Mouse (Mus musculus) kidney, embryonic 16.5 days (tissue): ENCODE results near the gene Safb2. TPM values are rescaled to one million over a fixed set of nuclear protein-coding genes. Genes with fewer than 3 reads are reported as not detected.
A peak's percentile ranks its signal among the peaks of the same experiment; 100 is the strongest.
"Not testable (repeated sequence)": the region's sequence is repeated elsewhere in the genome, so short reads cannot be mapped to it uniquely, and the experiment has no call there.

Experiments used
- ATAC-seq: fragments of 200-750 bp; cut with Nextera tagmentation; 2 replicates; pipeline ENCODE4 v1.8.0; 2017; ENCODE audit warnings: moderate TSS enrichment; ENCODE audit not compliant: low FRiP score, low TSS enrichment
- H3K27ac ChIP-seq: fragments of 300-500 bp; sonication (generic); 2 replicates; pipeline ENCODE4 v1.5.1; 2014; ENCODE audit warnings: low read length
- H3K27me3 ChIP-seq: fragments of 300-500 bp; sonication (generic); 2 replicates; pipeline ENCODE4 v1.6.1; 2014; ENCODE audit warnings: low read length, control low read depth, mixed read lengths; ENCODE audit not compliant: insufficient read depth
- H3K36me3 ChIP-seq: fragments of 300-500 bp; sonication (generic); 2 replicates; pipeline ENCODE4 v1.6.1; 2014; ENCODE audit warnings: low read length, control low read depth, mixed read lengths; ENCODE audit not compliant: insufficient read depth
- H3K4me1 ChIP-seq: fragments of 300-500 bp; sonication (generic); 2 replicates; pipeline ENCODE4 v1.6.1; 2014; ENCODE audit warnings: low read length, control low read depth, mixed read lengths; ENCODE audit not compliant: insufficient read depth
- H3K4me2 ChIP-seq: fragments of 300-500 bp; sonication (generic); replicated peaks from 2 replicates; pipeline ENCODE4 v1.6.1; 2014; ENCODE audit warnings: low read depth, low read length
- H3K4me3 ChIP-seq: fragments of 300-500 bp; sonication (generic); 2 replicates; pipeline ENCODE4 v1.5.1; 2014; ENCODE audit warnings: mild to moderate bottlenecking, low read length
- H3K9ac ChIP-seq: fragments of 300-500 bp; sonication (generic); replicated peaks from 2 replicates; pipeline ENCODE4 v1.6.1; 2014; ENCODE audit warnings: low read length
- H3K9me3 ChIP-seq: fragments of 300-500 bp; sonication (generic); 2 replicates; pipeline ENCODE4 v1.6.1; 2016; ENCODE audit warnings: low read length, control low read depth
- WGBS: fragments of 180-500 bp; shearing (Covaris S2); extraction: QIAGEN DNeasy Blood & Tissue Kit; methylation state at CpG from one replicate; pipeline ENCODE4 v1.1.7; 2014; 5-methylcytosine and 5-hydroxymethylcytosine counted together
- polyA plus RNA-seq: library from polyadenylated mRNA; unstranded; fragments of >200 nt; fragmentation: Nextera tagmentation; extraction: Ambion mirVana; gene quantifications from 2 replicates; pipeline ENCODE4 v1.2.1, GENCODE M21; 2015

The Safb2 gene
- 80.2 and 86.0 TPM in 2 replicates for polyA plus RNA-seq

- peak within 1 kb of the TSS; percentile 90 for H3K4me2 ChIP-seq
- peak within 1 kb of the TSS; percentile 94 for H3K9ac ChIP-seq
- peak within 1 kb of the TSS; percentile 96 for H3K27ac ChIP-seq
- peaks cover 42% of the 10 kb centered on the region for H3K4me1 ChIP-seq
- H3K27me3 ChIP-seq, result no peaks in the 10 kb centered on the region
- WGBS, result under 1% methylated on average over 89 of the region's 101 CpGs
- H3K36me3 ChIP-seq, result peaks cover 39% of the 10 kb centered on the region
- no peaks in the 10 kb centered on the region for H3K9me3 ChIP-seq
- peak within 1 kb of the TSS; percentile 91 for H3K4me3 ChIP-seq
- ATAC-seq, result peak; percentile 97
Measured at GRCm38 (mm10) chr17:56584257-56585130, at the start of gene Safb2, which contains the start of gene Safb. Gene Safb2 (minus strand): TSS chr17:56584585. Gene Safb (plus strand): TSS chr17:56584825.

GRCm38 (mm10) chr17:56634023-56634422 is 49.6 kb upstream of the Safb2 start:
- H3K9ac ChIP-seq, result no peak overlapping the region
- H3K27me3 ChIP-seq, result no peaks in the 10 kb centered on the region
- H3K36me3 ChIP-seq, result no peaks in the 10 kb centered on the region
- H3K9me3 ChIP-seq, result no peaks in the 10 kb centered on the region
- WGBS, result 84% methylated on average over 6 of the region's 6 CpGs
- H3K27ac ChIP-seq, result no peak overlapping the region
- H3K4me1 ChIP-seq, result no peaks in the 10 kb centered on the region
- H3K4me3 ChIP-seq, result no peak overlapping the region
- H3K4me2 ChIP-seq, result no peak overlapping the region
- no peak for ATAC-seq

DNA sequence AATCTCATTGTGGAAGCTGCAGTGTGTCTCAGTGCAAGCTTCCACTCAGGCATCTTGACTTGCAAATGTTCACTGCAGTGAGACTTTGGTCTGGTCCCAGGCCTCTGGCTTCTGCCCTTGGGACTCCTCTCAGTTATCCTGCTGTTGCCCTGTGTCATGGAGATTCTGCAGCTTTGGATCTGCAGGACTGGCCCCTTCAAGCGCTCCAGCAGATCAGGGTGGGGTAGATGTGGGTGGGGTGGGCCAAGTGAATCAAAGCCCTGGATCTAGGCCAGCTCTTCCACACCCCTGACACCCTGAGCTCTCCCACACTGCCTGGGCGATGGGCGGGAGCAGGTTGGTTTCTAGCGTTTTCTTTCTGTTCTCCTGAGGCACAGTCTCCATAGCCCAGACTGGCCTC is 47.4 kb upstream of the Safb2 start:
- ATAC-seq, result no peak
- H3K9me3 ChIP-seq, result no peaks in the 10 kb centered on the region
- no peaks in the 10 kb centered on the region for H3K36me3 ChIP-seq
- no peak overlapping the region for H3K27ac ChIP-seq
- H3K27me3 ChIP-seq, result no peaks in the 10 kb centered on the region
- H3K4me2 ChIP-seq, result no peak overlapping the region
- peaks cover 8% of the 10 kb centered on the region; the same call in 1 of the 2 replicates for H3K4me1 ChIP-seq
- H3K9ac ChIP-seq, result no peak overlapping the region
- H3K4me3 ChIP-seq, result no peak overlapping the region
- WGBS, result 56% methylated on average over 4 of the region's 4 CpGs

GRCm38 (mm10) chr17:56629800-56630781 is 45.7 kb upstream of the Safb2 start:
- ATAC-seq, H3K27me3 ChIP-seq, H3K9ac ChIP-seq, H3K36me3 ChIP-seq, H3K4me2 ChIP-seq, H3K4me3 ChIP-seq, H3K27ac ChIP-seq, H3K9me3 ChIP-seq: not testable (repeated sequence)
- 87% methylated on average over 27 of the region's 27 CpGs for WGBS
- H3K4me1 ChIP-seq, result peaks cover 18% of the 10 kb centered on the region

DNA sequence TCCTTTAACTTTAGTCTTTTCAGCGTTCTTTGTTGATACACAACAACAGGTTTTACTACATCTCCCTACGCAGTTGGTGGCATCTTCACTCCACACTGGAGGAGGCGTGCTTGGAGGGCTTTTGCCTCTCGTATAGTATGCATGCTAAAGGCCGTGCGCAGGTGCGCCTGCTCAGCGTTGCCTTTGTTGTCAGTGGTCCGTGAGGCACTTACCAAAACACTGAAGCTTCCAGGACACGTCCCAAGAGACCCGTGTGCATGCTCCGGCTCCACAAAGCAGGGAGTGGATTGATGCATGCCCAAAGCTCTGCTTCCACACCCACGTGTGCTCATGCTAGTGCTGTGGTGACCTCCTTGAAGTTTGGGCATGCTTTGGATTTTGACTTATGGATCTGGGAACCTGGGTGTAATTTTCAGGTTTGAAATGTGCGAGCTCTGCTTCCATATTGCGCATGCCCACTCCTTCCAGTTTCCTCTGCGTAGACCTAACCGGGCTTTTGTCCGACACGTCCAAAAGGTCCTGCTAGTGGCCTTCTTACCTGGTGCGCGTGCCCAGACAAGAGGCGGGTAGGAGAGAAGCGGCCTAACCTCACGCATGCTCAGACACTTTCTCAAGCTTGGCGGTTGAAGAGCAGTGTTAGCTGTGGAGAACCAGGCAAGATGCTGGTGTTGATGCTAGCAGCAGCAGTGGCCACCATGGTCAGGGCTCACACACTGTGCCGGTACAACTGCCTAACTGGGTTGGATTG is 43.3 kb upstream of the Safb2 start, which contains the start of gene Catsperd:
Gene Catsperd, plus strand, starts transcription at position 614 of the 748 bp plus-strand sequence.
- peaks cover 22% of the 10 kb centered on the region for H3K4me1 ChIP-seq
- no peaks in the 10 kb centered on the region for H3K9me3 ChIP-seq
- no peaks in the 10 kb centered on the region for H3K36me3 ChIP-seq
- WGBS, result 5% methylated on average over 26 of the region's 26 CpGs
- H3K27ac ChIP-seq, result peak within 1 kb of the TSS; percentile 79
- peak within 1 kb of the TSS; percentile 94 for H3K4me2 ChIP-seq
- H3K27me3 ChIP-seq, result no peaks in the 10 kb centered on the region
- peak within 1 kb of the TSS; percentile 84 for H3K4me3 ChIP-seq
- peak; percentile 62 for ATAC-seq
- H3K9ac ChIP-seq, result peak within 1 kb of the TSS; percentile 67

- Histone ChIP-seq H3K4me2 (peak within 1 kb of the TSS; percentile 94), H3K9ac (peak within 1 kb of the TSS; percentile 83), H3K27me3 (no peaks in the 10 kb centered on the region), H3K36me3 (peaks cover 3% of the 10 kb centered on the region), H3K27ac (peak within 1 kb of the TSS; percentile 79), H3K9me3 (no peaks in the 10 kb centered on the region), H3K4me3 (peak within 1 kb of the TSS; percentile 84), H3K4me1 (peaks cover 22% of the 10 kb centered on the region)
- WGBS, result under 1% methylated on average over 51 of the region's 51 CpGs
- ATAC-seq, result peak; percentile 92
Measured at GRCm38 (mm10) chr17:56626754-56627470, 42.5 kb upstream of the Safb2 start, which contains the start of gene Lonp1. Gene Lonp1 (minus strand): TSS chr17:56626887.

DNA sequence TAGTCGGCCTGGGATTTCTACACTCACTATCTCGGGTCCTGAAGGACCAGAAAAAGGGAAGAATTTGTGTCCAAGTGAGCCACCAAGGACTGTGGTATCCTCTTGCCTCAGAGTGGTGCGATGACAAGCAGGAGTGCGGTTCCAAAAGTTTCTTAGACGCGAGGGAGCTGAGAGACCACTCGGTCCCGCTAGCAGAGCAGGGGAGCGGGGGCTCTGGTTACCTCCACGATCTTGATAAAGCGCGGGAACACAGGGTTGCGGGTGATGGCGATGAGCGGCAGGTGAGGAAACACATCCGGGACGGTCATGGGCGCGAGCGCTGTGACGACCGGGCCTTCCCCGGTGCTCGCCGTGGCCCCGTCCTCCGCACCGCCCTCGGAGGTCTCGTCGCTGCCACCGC is 41.9 kb upstream of the Safb2 start:
- Histone ChIP-seq H3K36me3 (peaks cover 7% of the 10 kb centered on the region), H3K4me1 (peaks cover 22% of the 10 kb centered on the region), H3K4me2 (peak overlapping the region; percentile 94), H3K27ac (peak overlapping the region; percentile 11; the same call in 1 of the 2 replicates), H3K4me3 (peak overlapping the region; percentile 84), H3K27me3 (no peaks in the 10 kb centered on the region), H3K9me3 (no peaks in the 10 kb centered on the region), H3K9ac (peak overlapping the region; percentile 83)
- WGBS, result under 1% methylated on average over 32 of the region's 32 CpGs
- no peak for ATAC-seq

GRCm38 (mm10) chr17:56625495-56625894 is 41.1 kb upstream of the Safb2 start:
- Histone ChIP-seq H3K4me1 (peaks cover 22% of the 10 kb centered on the region), H3K27me3 (no peaks in the 10 kb centered on the region), H3K4me2 (peak overlapping the region; percentile 94; the same call in 1 of the 2 replicates), H3K4me3 (peak overlapping the region; percentile 84; the same call in 1 of the 2 replicates), H3K27ac (no peak overlapping the region), H3K9ac (no peak overlapping the region), H3K36me3 (peaks cover 13% of the 10 kb centered on the region), H3K9me3 (no peaks in the 10 kb centered on the region)
- 80% methylated on average over 3 of the region's 3 CpGs for WGBS
- no peak for ATAC-seq
